Mouse (Mus musculus) cortical plate, adult 2 months (tissue): ENCODE data around the gene Itgav.

Experiments used
- CTCF ChIP-seq: fragments of 200-500 bp; IDR thresholded peaks from 2 replicates; pipeline ENCODE4 v1.5.1; 2011; ENCODE audit warnings: mild to moderate bottlenecking, control low read depth, low read length; ENCODE audit not compliant: insufficient read depth; ENCODE audit errors: extremely low read depth
- POLR2A ChIP-seq: fragments of 200-500 bp; IDR thresholded peaks from 2 replicates; pipeline ENCODE4 v1.6.1; 2011; ENCODE audit warnings: mild to moderate bottlenecking, low read length, control low read depth; ENCODE audit not compliant: insufficient read depth; ENCODE audit errors: extremely low read depth

GRCm38 (mm10) chr2:83698484-83698883 lies 25.7 kb upstream of the Itgav start:
- TF ChIP-seq CTCF (no peak), POLR2A (no peak)
